Mouse (Mus musculus): ENCODE measurements around the gene Trappc1.

DNA sequence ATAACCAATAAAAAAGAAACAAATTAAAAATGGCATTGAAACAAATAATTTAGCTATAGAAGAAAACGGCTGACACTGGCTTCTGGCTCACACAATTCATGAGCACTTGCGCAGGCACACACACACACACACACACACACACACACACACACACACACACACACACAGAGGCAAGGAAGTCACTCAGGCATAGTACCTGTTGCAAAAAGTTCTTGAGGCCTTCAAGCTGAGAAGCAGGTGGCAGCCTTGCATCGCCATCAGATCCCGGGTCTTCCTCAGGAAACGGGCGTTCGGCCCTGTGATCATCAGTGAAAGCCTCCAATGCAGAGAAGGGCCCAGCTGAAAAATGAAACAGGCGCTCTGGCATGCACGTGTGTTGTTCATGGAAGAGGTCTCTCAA is 18.5 kb upstream of the Trappc1 start:
- TF ChIP-seq CTCF (IDR thresholded peaks at IDR 0.05; ENCODE audit: control insufficient read depth, insufficient read depth, insufficient read length) (no peak), MYOG (IDR thresholded peaks at IDR 0.05; ENCODE audit: control insufficient read depth, extremely low read depth, insufficient read length) (no peak), FOSL1 (IDR thresholded peaks at IDR 0.05; ENCODE audit: insufficient read depth, low read length, poor library complexity, severe bottlenecking) (no peak)

Measured in C2C12 (cell line).